Mouse (Mus musculus) testis, adult 2 months (tissue): ENCODE measurements at regions not wholly inside any gene's neighbourhood (a gene's known extent, or its start where the extent isn't known, plus 50 kb on each side); places are given as distances from the start of the nearest gene placed in this dataset.

Experiments used
- H3K27ac ChIP-seq: fragments of 200-500 bp; 2 replicates; pipeline ENCODE4 v1.5.1; 2012; ENCODE audit warnings: low read depth, low read length; ENCODE audit not compliant: control insufficient read depth, insufficient read depth
- H3K27me3 ChIP-seq: fragments of 200-500 bp; 2 replicates; pipeline ENCODE4 v1.6.1; 2012; ENCODE audit warnings: mild to moderate bottlenecking, low read length, moderate library complexity; ENCODE audit not compliant: control insufficient read depth, insufficient read depth
- H3K36me3 ChIP-seq: fragments of 200-500 bp; 2 replicates; pipeline ENCODE4 v1.6.1; 2012; ENCODE audit warnings: mild to moderate bottlenecking, low read length; ENCODE audit not compliant: control insufficient read depth, insufficient read depth
- H3K4me1 ChIP-seq: fragments of 200-500 bp; 2 replicates; pipeline ENCODE4 v1.6.1; 2012; ENCODE audit warnings: low read length; ENCODE audit not compliant: control insufficient read depth, insufficient read depth
- H3K4me3 ChIP-seq: fragments of 200-500 bp; 2 replicates; pipeline ENCODE4 v1.5.1; 2012; ENCODE audit warnings: low read depth, mild to moderate bottlenecking, low read length, moderate library complexity, mixed read lengths; ENCODE audit not compliant: control insufficient read depth
- CTCF ChIP-seq: fragments of 200-500 bp; IDR thresholded peaks from 2 replicates; pipeline ENCODE4 v1.5.1; 2012; ENCODE audit warnings: low read depth, mild to moderate bottlenecking, inconsistent platforms, low read length, moderate library complexity; ENCODE audit not compliant: control insufficient read depth, insufficient read depth, insufficient replicate concordance
- POLR2A ChIP-seq: fragments of 200-500 bp; IDR thresholded peaks from 2 replicates; pipeline ENCODE4 v1.6.1; 2012; ENCODE audit warnings: low read depth, mild to moderate bottlenecking, inconsistent platforms, low read length, moderate library complexity; ENCODE audit not compliant: control insufficient read depth

GRCm38 (mm10) chr10:16751546-16751945 is 971.5 kb upstream of the Cited2 start:
- TF ChIP-seq CTCF: no peak
- TF ChIP-seq POLR2A: no peak
- Histone ChIP-seq H3K27ac (no peak overlapping the region), H3K27me3 (no peaks in the 10 kb centered on the region), H3K36me3 (no peaks in the 10 kb centered on the region), H3K4me1 (no peaks in the 10 kb centered on the region), H3K4me3 (no peak overlapping the region)

DNA sequence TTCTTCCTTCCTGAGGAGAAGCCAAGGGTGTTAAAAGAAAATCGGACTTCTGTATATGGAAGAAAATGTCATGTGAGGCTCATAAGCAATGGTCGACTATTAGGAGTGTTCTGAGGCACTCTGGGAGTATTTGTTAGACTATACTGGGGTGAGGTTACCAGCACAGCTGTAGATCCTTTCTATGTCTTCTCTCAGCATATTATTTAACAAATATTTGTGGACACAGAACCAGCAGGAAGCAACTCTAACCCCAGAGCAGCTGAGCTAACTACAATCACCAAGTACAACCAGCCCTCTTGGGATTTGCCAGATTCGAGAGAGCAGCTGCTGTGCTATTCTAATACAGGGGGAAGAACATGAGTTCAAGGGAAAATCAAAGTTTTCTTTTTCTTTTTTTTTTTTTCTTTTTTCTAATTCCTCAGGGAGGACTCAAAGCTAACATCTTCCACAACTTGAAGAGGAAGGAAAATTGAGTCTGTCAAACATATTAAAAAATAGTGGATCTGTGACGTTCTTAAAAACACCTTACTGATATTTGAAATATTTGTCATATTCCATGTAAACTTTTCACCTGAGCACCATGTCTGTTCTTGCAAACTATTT is 933.3 kb upstream of the Cited2 start:
- Histone ChIP-seq H3K4me1 (no peaks in the 10 kb centered on the region), H3K27me3 (no peaks in the 10 kb centered on the region), H3K4me3 (no peak overlapping the region), H3K27ac (no peak overlapping the region), H3K36me3 (no peaks in the 10 kb centered on the region)
- no peak for TF ChIP-seq CTCF
- no peak for TF ChIP-seq POLR2A

GRCm38 (mm10) chr10:16803978-16804377 is 919.0 kb upstream of the Cited2 start:
- Histone ChIP-seq H3K4me3 (no peak overlapping the region), H3K36me3 (no peaks in the 10 kb centered on the region), H3K4me1 (no peaks in the 10 kb centered on the region), H3K27ac (no peak overlapping the region), H3K27me3 (no peaks in the 10 kb centered on the region)
- no peak for TF ChIP-seq CTCF
- TF ChIP-seq POLR2A: no peak

GRCm38 (mm10) chr10:16810716-16811115 is 912.3 kb upstream of the Cited2 start:
- Histone ChIP-seq H3K27me3 (no peaks in the 10 kb centered on the region), H3K4me1 (no peaks in the 10 kb centered on the region), H3K36me3 (no peaks in the 10 kb centered on the region), H3K4me3 (no peak overlapping the region), H3K27ac (no peak overlapping the region)
- TF ChIP-seq POLR2A (no peak), CTCF (no peak)

DNA sequence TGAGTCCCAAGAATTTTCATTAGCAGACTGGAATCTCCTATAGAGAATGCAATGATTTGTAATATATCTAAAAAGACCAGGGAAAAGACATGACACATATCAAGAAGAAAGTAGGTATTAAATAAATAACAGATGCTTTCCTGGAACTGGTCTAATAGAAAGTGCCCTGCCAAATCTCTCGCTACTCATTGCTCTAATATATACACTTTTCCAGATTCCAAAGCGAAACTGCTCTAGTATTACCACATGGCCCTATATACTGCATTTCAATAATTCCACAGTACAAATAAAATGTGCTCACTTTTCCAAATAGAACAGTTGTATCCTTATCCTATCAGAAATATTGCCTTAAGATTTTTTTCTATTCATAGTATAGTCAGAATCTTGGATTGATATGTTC is 909.0 kb upstream of the Cited2 start:
- Histone ChIP-seq H3K36me3 (no peaks in the 10 kb centered on the region), H3K4me3 (no peak overlapping the region)
- TF ChIP-seq POLR2A (no peak), CTCF (no peak)

DNA sequence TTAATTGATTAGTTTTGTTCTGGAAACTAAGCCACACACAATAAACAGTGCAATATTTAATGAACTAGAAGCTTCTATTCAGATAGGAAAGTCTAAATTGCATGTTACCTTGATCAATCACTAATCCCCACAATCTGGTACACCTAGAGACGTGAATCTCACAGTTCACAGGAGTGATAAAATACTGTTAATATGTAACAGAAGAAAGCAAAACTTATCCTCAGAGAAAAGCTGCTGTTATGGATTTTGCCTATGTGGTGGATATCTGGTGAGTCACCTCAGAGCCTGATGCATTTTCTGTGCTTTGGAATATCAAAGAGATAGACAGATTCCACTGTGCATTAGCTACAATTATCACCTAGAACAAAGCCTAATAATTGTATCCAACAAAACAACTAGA is 861.5 kb upstream of the Cited2 start:
- TF ChIP-seq POLR2A (no peak), CTCF (no peak)
- Histone ChIP-seq H3K27ac (no peak overlapping the region), H3K27me3 (no peaks in the 10 kb centered on the region), H3K4me1 (no peaks in the 10 kb centered on the region), H3K36me3 (no peaks in the 10 kb centered on the region), H3K4me3 (no peak overlapping the region)

More for the DNA sequence above, 909.0 kb upstream of the Cited2 start:
- no peak overlapping the region for H3K27ac ChIP-seq
- no peaks in the 10 kb centered on the region for H3K4me1 ChIP-seq
- no peaks in the 10 kb centered on the region for H3K27me3 ChIP-seq

GRCm38 (mm10) chr10:16866914-16867313 is 856.1 kb upstream of the Cited2 start:
- Histone ChIP-seq H3K36me3 (no peaks in the 10 kb centered on the region), H3K4me3 (no peak overlapping the region), H3K4me1 (no peaks in the 10 kb centered on the region), H3K27me3 (no peaks in the 10 kb centered on the region), H3K27ac (no peak overlapping the region)
- TF ChIP-seq CTCF (no peak), POLR2A (no peak)

DNA sequence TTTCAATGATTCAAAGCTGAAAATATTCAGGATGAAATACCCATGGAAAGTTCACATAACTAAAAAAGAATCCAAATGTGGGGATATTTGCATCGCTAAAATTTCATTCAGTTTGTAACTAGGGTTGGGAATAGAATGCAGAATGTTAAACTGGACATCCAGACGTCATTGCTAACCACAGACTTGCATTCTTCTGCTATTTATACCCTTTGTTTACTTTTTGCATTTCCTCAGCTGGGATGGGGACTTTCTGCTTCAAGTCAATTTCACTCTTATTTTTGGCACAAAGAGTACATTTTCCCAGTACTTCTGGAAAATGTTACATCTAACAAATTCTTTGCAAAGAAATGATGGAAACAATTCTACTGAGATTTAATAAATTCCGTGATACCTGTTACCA is 848.9 kb upstream of the Cited2 start:
- no peaks in the 10 kb centered on the region for H3K4me1 ChIP-seq
- no peaks in the 10 kb centered on the region for H3K27me3 ChIP-seq
- no peak overlapping the region for H3K4me3 ChIP-seq
- TF ChIP-seq CTCF (no peak), POLR2A (no peak)
- H3K27ac ChIP-seq: no peak overlapping the region
- H3K36me3 ChIP-seq: no peaks in the 10 kb centered on the region
